Mouse (Mus musculus) ES-E14 (cell line): ENCODE measurements around the gene Furin. TPM values are rescaled to one million over a fixed set of nuclear protein-coding genes. Genes with fewer than 3 reads are reported as not detected.

Experiments used
- DNase-seq: peaks from one replicate; pipeline ENCODE4 v3.0.0-alpha.2; 2013; ENCODE audit warnings: low read depth, low spot score
- H3K27ac ChIP-seq: 2 replicates; pipeline ENCODE4 v1.5.1; 2012; ENCODE audit warnings: low read depth, mild to moderate bottlenecking, low read length, moderate library complexity, mixed read lengths; ENCODE audit not compliant: poor library complexity, insufficient read depth, severe bottlenecking
- H3K36me3 ChIP-seq: 2 replicates; pipeline ENCODE4 v1.6.1; 2012; ENCODE audit warnings: mild to moderate bottlenecking, low read length, moderate library complexity, mixed read lengths; ENCODE audit not compliant: control insufficient read depth, poor library complexity, insufficient read depth, severe bottlenecking
- H3K4me1 ChIP-seq, 2 experiments: fragments of 150-350 bp in 1 of 2; sonication (generic) in 1 of 2; 2 replicates each; pipeline ENCODE4 v1.6.1; 2012; ENCODE audit warnings: low read length in 2 of 2, mild to moderate bottlenecking in 1 of 2, mixed read lengths in 1 of 2; ENCODE audit not compliant: control insufficient read depth in 2 of 2, insufficient read depth in 2 of 2, poor library complexity in 1 of 2
- H3K4me3 ChIP-seq, 2 experiments: fragments of 150-350 bp in 1 of 2; sonication (generic) in 1 of 2; 2 replicates each; pipeline ENCODE4 v1.5.1; 2012; ENCODE audit warnings: low read length in 2 of 2, low read depth in 1 of 2, mild to moderate bottlenecking in 1 of 2, mixed read lengths in 1 of 2; ENCODE audit not compliant: insufficient read depth in 1 of 2, poor library complexity in 1 of 2, severe bottlenecking in 1 of 2
- H3K9ac ChIP-seq: 2 replicates; pipeline ENCODE4 v1.6.1; 2012; ENCODE audit warnings: low read depth, mild to moderate bottlenecking, low read length, mixed read lengths; ENCODE audit not compliant: poor library complexity, insufficient read depth, severe bottlenecking
- H3K9me3 ChIP-seq: fragments of 150-350 bp; sonication (generic); 2 replicates; pipeline ENCODE4 v1.6.1; 2012; ENCODE audit warnings: low read depth, mild to moderate bottlenecking, low read length; ENCODE audit not compliant: control insufficient read depth, insufficient read depth
- CHD2 ChIP-seq: IDR thresholded peaks from 2 replicates; pipeline ENCODE4 v1.6.1; 2014; ENCODE audit warnings: mild to moderate bottlenecking, low read depth, low read length, inconsistent platforms
- HCFC1 ChIP-seq: IDR thresholded peaks from 2 replicates; pipeline ENCODE4 v1.6.1; 2012; ENCODE audit warnings: low read length, inconsistent platforms, borderline replicate concordance; ENCODE audit not compliant: insufficient read depth
- MAFK ChIP-seq: IDR thresholded peaks from 2 replicates; pipeline ENCODE4 v1.6.1; 2014; ENCODE audit warnings: mild to moderate bottlenecking, low read depth, low read length, inconsistent platforms; ENCODE audit not compliant: insufficient read depth
- ZC3H11A ChIP-seq: IDR thresholded peaks from 2 replicates; pipeline ENCODE4 v1.6.1; 2012; ENCODE audit warnings: low read depth, mild to moderate bottlenecking, inconsistent platforms, low read length, borderline replicate concordance
- ZNF384 ChIP-seq: IDR thresholded peaks from 2 replicates; pipeline ENCODE4 v1.6.1; 2012; ENCODE audit warnings: low read depth, low read length, inconsistent platforms
- in situ Hi-C, 2 experiments: fragments of 600-800 bp; cut with MboI; formaldehyde crosslinking; loops; one replicate each; pipeline ENCODE4 v1.15.1; 2025; ENCODE audit warnings: low sequenced_read_pairs in 2 of 2, inconsistent platforms in 1 of 2; ENCODE audit not compliant: unreplicated experiment in 2 of 2
- total RNA-seq: library from RNA; depleted of rRNA; stranded (reverse); fragments of 300-350 nt; gene quantifications from 2 replicates; pipeline ENCODE4 v1.2.3, GENCODE M21; 2012

The Furin gene
- total RNA-seq, 1 experiment, result 17.7 TPM

DNA sequence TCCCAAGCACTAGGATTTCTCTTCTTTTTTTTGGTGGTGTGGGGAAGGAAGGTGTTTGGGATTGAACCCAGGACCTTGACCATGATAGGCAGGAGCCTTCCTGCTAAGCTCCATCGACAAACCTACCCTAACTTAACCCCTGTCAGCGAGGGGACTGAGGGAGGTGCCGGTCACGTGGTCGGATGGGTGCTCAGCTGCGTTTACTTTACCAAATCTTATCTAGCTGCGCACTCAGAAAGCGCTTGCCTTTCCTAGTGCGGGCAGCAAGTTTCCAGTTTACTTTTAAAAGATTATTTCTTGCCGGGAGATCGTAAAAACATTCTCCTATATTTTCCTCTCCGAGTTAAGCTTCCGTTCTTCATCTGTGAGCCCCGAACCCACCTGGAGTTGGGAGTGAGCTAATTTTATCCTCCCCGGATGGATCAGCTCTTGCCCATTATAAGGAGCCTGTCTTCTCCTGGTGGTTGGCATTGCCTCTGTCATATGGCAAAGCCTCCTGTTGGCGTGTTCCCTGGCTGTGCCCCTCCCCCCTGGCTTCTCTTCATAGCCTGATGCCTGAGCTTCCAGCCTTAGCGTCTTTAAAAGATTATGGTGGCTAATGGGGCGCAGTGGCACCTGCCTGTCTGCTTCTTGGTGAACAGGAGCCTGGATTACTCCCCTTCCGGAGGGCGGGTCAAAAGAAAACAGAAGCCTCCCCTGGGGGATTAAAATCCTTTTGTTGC, 17.7 kb upstream of the Furin start:
- Histone ChIP-seq H3K4me1 (peaks cover 0 to 4% of the 10 kb centered on the region in 2 experiments; a peak in 1 of 4 replicates), H3K27ac (no peak overlapping the region), H3K9ac (no peak overlapping the region), H3K36me3 (no peaks in the 10 kb centered on the region), H3K4me3 (no peak overlapping the region; a peak in 1 of 4 replicates), H3K9me3 (no peaks in the 10 kb centered on the region)
- TF ChIP-seq ZNF384 (no peak), CHD2 (no peak), ZC3H11A (no peak), HCFC1 (no peak), MAFK (no peak)
- no peak for DNase-seq
- in situ Hi-C loops, result no loop called here

DNA sequence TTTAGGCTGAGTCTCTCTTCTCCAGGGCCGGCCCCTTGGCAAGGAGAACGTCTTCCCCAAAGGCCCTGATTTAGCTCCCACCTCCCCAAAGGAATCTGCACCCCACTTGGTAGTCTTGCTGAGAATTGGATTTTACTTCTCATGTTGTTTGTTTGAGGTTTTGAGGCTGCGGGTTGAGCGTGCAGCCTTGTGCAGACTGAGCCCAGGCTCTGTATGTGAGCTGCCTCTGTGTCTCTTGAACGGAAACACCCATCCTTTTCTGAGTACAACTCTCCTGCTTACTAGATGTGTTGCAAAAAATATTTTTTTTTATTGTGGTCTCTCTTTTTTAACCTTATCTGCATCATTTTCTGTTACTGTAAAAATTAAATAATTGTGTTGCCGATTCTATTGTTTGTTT, 16.3 kb upstream of the Furin start:
- TF ChIP-seq ZC3H11A (no peak), CHD2 (no peak), ZNF384 (no peak), MAFK (no peak), HCFC1 (no peak)
- Histone ChIP-seq H3K9me3 (no peaks in the 10 kb centered on the region), H3K4me3 (no peak overlapping the region), H3K36me3 (no peaks in the 10 kb centered on the region), H3K4me1 (peaks cover 0 to 4% of the 10 kb centered on the region in 2 experiments; a peak in 1 of 4 replicates), H3K9ac (no peak overlapping the region), H3K27ac (no peak overlapping the region)
- in situ Hi-C loops, result no loop called here
- DNase-seq, result no peak

GRCm38 (mm10) chr7:80420586-80420985, 15.3 kb upstream of the Furin start:
- TF ChIP-seq ZC3H11A (no peak), MAFK (no peak), CHD2 (no peak), HCFC1 (no peak), ZNF384 (no peak)
- Histone ChIP-seq H3K9ac (no peak overlapping the region), H3K4me3 (no peak overlapping the region), H3K4me1 (peaks cover 0 to 4% of the 10 kb centered on the region in 2 experiments; a peak in 1 of 4 replicates), H3K36me3 (no peaks in the 10 kb centered on the region), H3K27ac (no peak overlapping the region), H3K9me3 (no peaks in the 10 kb centered on the region)
- in situ Hi-C loops, result no loop called here
- no peak for DNase-seq

- no peak overlapping the region for H3K27ac ChIP-seq
- no peak for DNase-seq
- H3K9me3 ChIP-seq, result no peaks in the 10 kb centered on the region
- H3K9ac ChIP-seq, result no peak overlapping the region
- no peaks in the 10 kb centered on the region for H3K36me3 ChIP-seq
- in situ Hi-C loops, result no loop called here
- TF ChIP-seq HCFC1, result no peak
- TF ChIP-seq ZNF384, result no peak
- TF ChIP-seq CHD2, result no peak
- TF ChIP-seq MAFK, result no peak
- no peak for TF ChIP-seq ZC3H11A
- H3K4me3 ChIP-seq, result no peak overlapping the region
- H3K4me1 ChIP-seq, result peaks cover 0 to 4% of the 10 kb centered on the region in 2 experiments; a peak in 1 of 4 replicates
These were observed 14.0 kb upstream of the Furin start for GRCm38 (mm10) chr7:80419278-80419677.
